Mouse (Mus musculus) retina, adult 2 months (tissue): ENCODE results near the gene Ehbp1l1.

Source experiments
- DNase-seq: peaks from one replicate; pipeline ENCODE4 v3.0.0-alpha.2; 2012; ENCODE audit warnings: low read depth, low spot score

Ehbp1l1 gene

GRCm38 (mm10) chr19:5725767-5726515 is at the start of gene Ehbp1l1:
Ehbp1l1 (minus strand) TSS chr19:5726317.
- no peak for DNase-seq

DNA sequence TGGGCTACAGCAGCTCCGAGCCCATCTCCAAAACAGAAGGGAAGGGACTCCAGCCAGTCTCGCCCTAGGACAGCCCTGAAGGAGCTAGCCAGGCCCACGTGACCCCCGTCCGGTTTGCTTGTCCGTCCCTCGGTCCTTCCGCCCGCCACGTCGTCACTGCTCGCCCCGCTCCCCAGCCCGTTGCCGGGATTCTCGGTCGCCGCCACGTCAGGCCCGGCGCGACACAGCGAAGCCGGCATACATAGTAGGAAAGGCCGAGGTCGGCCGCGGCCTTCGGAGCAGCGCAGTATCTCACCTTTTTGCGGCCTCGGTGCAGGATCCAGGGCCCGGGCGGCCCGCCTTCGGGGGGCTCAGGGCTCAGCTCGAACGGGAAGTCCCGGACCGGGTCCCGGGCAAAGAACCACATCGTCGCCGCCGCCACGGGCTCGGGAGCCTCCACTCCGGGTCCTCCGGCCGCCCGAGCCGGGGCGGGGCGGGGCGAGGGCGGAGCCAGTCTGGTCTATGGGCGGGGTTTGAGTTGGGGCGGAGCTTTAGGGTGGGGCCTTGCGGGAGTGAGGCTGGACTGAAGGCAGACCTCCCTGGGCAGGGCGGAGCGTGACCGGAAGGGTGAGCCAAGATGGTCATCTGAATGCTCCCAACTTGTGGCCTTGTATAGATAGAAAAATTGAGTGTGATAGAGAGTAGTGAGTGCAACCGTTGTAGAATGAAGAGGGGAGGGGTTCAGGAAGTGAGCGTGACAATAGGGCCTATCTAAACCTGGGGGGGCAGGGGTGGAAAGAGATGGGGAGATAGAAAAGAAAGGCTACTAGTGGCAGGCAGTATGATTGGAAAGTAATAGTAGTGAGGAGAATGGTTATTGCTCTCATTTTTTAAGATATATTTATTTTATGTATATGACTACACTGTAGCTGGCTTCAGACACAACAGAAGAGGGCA is 45.1 kb upstream of the Ehbp1l1 start, which contains the start of gene Scyl1:
Gene Scyl1, minus strand, starts transcription at position 495 of the 936 bp plus-strand sequence.
- peak; percentile 77 for DNase-seq

DNA sequence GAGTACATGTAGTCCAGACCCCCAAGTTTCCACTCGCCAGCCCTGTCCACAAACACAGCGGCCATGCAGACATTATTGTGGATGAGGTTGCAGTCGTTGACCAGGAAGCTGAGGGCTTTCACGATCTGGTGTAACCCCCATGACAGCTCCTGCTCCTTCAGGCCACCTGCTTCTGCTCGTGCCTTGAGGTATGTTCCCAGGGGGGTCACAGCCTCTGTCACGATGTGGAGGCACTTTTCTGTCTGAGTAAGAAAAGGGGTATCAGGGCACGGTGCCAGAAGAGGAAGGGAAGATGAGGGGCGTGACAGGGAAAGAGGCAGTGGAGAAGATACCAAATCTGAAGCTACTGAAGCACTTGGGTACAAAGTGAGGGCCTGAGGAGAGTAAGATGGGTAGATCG is 44.2 kb upstream of the Ehbp1l1 start:
- no peak for DNase-seq

DNA sequence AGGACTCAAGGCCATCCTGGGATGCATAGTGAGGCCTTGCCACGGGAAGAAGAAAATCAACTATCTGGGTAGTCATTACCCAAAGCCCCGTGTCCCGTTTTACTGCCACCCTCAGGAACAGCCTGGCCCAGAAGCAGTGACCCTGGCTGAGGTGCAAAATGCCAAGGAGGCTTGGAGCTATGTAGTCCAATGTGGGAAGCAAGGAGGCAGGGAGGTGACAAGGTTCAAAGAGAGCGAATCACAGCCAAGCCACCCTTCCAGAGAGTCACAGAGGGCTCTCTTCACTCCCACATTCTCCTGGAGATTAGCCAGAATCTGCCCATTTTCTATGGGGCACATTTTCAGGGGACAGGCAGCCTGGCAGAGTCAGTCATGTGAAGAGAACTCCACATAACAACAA is 41.2 kb upstream of the Ehbp1l1 start:
- DNase-seq: no peak

- no peak for DNase-seq
These were observed 37.0 kb upstream of the Ehbp1l1 start for GRCm38 (mm10) chr19:5763163-5763562.

DNA sequence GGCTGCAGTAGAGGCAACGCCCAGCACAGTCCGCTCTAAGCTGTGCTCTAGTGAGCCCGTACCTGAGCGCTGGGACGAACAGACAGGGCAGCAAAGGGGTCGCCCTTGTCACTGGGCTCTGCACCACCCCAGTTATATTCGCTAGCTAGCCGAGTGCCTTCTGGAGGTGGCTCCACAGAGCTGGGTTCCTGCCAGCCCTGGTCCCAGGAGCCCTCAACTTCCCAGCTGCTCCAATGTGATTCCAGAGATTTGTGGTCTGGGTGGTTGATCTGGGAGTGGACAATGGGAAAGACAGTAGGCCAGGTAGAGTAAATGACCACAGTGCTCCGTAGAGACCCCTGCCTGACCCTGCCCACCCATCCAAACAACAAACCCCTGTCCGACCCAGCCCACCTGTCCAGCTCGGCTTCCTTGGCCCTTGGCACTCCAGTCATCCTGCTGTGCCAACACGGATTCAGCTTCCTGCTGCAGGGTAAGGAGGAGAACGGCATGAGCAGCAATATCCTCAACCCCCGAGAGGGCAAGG is 32.8 kb upstream of the Ehbp1l1 start:
- DNase-seq: no peak

DNA sequence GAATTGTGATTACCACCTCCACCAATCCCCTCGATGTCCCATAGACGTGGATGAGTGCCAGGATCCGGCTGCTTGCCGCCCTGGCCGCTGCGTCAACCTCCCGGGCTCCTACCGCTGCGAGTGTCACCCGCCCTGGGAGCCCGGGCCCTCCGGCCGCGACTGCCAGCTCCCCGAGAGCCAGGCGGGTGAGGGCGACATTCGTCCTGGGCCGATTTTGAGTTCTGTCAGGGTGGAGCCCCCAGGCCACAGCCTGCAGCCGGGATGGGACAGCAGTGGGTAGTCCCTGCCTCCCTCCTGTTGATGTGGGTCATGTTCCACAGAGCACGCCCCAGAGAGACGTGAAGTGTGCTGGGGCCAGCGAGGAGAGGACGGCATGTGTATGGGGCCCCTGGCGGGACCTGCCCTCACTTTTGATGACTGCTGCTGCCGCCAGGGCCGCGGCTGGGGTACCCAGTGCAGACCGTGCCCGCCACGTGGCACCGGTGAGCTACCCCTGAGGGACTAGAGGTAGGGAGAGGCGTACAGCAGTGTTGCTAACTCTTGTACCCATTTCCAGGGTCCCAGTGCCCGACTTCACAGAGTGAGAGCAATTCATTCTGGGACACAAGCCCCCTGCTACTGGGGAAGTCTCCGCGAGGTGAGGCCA is 31.0 kb upstream of the Ehbp1l1 start:
- DNase-seq: no peak

- no peak for DNase-seq
These were observed 30.3 kb upstream of the Ehbp1l1 start for GRCm38 (mm10) chr19:5756321-5756985.

GRCm38 (mm10) chr19:5751742-5752141 is 25.6 kb upstream of the Ehbp1l1 start:
- no peak for DNase-seq

DNA sequence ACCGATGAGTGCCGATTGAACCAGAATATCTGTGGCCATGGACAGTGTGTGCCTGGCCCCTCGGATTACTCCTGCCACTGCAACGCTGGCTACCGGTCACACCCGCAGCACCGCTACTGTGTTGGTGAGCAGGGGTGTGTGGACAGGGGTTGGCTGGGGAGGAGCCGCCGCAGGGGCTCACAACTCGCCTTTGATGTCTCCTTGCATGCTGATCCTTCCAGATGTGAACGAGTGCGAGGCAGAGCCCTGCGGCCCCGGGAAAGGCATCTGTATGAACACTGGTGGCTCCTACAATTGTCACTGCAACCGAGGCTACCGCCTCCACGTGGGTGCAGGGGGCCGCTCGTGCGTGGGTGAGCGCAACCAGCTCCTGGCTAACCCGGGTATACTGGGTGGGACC is 24.8 kb upstream of the Ehbp1l1 start:
- no peak for DNase-seq

DNA sequence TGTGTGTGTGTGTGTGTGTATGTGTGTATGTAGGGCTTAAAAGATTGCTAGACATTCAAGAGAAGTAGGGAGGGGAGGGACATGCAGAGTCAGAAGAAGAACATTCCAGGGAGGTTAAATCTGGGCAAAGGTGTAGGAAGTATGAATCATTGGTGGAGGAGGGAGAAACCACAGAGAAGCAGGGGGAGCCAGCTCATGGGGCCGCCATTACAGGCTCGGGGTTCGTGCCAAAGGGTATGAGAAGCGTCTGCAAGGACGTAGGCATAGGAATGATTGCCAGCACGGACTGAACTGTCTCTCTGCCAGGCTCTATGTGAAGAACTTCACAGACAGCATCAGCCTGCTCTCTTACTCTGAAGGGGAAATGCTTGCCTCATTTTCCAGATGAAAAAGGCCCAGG is 23.4 kb upstream of the Ehbp1l1 start:
- DNase-seq: no peak

DNA sequence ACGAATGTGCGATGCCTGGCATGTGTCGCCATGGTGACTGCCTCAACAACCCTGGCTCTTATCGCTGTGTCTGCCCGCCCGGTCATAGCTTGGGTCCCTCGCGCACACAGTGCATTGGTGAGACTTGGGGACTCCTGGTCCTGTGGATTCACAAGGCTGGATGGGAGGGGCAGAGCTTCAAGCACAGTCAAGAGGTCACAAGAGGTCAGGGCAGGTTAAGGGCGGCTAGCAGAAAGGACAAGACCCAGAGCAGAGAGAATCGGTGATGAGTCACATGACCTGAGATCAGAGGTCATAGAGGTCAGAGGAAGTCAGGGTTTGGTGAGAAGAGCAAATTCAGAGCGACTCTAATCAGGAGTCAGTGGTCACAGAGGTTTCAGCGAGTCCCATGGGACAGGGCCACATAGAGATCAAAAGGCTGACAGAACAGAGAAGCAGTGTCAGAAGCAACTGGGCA is 20.8 kb upstream of the Ehbp1l1 start:
- no peak for DNase-seq

DNA sequence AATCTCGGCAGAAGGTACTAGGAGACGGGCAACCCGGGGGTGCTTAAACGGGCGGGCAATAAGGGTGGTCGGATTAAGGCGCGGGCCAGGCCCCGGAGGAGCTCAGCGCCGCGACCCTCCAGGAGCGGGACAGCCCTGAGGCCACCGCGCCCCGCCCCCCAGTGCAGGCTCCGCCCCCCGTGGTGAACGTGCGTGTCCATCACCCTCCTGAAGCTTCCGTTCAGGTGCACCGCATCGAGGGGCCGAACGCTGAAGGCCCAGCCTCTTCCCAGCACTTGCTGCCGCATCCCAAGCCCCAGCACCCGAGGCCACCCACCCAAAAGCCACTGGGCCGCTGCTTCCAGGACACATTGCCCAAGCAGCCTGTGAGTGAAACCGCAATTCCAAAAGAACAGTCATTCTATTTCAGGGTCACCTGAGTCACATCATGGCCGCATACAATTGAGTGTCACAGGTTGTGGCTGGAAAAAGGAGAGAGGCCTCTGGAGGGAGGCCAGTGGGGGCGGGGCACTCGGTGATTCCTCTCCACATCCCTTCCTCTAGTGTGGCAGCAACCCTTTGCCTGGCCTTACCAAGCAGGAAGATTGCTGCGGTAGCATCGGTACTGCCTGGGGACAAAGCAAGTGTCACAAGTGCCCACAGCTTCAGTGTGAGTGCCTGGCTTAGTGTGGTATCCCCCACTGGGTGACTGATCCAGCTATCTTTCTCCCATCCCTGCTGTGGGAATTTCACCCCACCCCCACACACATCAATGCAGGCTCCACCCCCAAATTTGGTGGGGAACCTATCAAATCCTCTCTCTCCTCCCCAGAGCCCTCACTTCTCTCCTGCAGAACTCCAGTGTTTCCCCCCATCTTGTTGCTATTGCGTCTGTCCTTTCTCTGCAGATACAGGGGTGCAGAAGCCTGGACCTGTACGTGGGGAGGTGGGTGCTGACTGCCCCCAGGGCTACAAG is 19.9 kb upstream of the Ehbp1l1 start:
- DNase-seq: no peak

DNA sequence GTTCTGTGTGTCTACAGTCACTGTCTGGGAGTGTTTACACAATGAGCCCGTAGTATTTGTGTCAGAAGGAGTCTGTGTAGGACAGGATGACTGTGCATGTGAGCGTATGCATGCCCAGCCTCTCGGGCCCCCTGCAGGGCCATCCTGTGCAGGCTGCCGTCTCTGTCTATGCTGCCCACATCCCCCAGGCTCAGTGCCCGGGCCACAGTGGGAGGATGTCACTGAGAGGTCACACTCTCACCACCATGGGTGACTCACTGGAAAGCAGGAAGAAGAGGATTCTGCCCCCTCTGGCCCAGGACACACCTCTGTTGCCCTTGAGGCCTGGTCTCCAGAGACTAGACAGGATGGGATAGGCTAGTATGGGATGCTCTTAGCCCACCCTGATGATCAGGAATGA is 17.5 kb upstream of the Ehbp1l1 start:
- no peak for DNase-seq

DNA sequence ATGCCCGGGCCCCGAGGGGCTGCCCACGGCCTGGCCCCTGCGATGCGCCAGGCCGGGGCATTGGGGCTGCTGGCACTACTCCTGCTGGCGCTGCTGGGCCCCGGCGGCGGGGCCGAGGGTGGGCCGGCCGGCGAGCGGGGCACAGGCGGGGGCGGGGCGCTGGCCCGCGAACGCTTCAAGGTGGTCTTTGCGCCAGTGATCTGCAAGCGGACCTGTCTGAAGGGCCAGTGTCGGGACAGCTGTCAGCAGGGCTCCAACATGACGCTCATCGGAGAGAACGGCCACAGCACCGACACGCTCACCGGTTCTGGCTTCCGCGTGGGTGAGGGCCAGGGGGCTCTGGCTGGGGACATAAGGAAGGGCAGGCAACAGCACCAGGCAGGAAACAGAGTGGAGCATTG is 16.1 kb upstream of the Ehbp1l1 start:
- no peak for DNase-seq

- no peak for DNase-seq
These were observed 15.6 kb upstream of the Ehbp1l1 start for GRCm38 (mm10) chr19:5741641-5742240.

DNA sequence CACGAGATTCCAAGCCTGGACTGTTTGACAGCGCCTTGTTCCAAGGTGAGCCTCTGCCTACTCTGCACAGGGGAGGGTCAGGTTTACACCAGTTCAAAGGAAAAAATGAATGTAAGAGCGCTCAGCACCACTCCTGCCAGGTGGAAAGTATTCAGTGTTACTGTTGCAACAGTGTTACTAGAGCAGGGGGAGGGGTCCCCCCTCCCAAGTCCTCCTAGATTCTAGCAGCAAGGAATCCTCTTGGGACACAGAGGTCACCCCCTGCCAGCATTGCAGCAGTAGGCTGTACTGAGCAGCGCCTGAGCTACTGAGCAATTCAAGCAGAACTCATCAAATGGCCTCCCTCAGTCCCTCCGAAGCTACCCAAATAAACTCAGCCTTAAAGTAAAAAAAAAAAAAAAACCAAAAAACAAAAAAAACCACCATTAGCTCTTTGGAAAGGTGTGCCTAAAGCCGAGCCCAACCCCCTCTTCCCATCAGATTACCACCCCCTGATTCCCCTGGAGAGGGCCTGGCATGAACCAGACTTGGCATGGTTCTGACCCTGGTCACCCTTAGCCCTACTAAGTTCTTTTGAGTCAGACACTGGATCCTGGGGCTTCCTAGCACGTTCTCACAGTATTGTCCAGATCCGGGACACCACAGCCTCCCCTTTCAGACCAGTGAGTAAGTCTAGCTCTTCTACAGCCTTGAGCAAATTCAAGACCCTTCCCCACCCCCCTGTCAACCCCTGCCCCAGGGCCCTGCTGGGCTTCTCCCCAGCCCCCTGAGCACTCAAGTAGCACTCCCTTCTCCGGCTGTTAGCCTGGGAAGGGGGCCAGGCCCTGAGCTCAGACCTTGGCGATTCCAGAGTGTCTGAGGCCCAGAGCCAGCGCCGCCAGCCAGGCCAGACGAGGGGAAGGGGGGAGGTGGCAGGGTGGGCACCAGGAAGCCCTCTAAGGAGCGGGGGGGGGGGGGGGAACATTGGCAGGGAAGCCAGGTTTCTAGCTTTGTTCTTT is 14.5 kb upstream of the Ehbp1l1 start, which contains the start of gene Ltbp3:
Gene Ltbp3, plus strand, starts transcription at position 585 of the 998 bp plus-strand sequence.
- DNase-seq: no peak

- no peak for DNase-seq
These were observed 13.3 kb upstream of the Ehbp1l1 start for GRCm38 (mm10) chr19:5739446-5739845.
